Mouse (Mus musculus): ENCODE data around the gene Ksr2.

DNA sequence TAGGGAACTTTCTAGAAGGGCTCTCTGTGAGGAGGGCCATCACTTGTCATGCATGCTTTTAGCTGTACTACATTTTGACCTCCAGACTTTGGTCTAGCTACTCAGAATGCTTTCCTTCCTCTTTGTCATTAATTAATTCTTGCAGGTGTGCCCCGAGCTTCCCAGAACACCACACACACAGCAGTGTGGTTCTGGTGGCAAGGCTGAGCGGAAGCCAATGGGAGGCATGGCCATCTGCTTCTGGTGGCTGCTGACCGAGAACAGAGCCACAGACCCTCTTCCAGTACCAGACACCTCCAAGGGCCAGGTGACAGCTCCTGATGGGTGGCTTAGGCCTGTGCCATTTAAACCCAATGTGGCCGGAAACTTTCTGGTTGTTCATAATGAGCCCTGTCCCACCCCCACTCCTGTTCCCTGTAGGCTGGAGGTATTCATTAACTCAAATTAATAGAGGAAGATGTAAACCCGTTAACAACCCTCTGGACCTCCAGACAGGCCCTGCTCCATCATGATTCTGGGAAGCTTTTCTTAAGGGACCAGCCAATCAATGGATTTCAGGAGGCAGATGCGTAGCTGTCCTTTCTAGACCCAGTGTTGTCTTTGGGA lies 155.5 kb downstream of the Ksr2 start:
- TF ChIP-seq POLR2A (IDR thresholded peaks at IDR 0.05; ENCODE audit: extremely low read depth, insufficient read depth, low read length): no peak
- TF ChIP-seq CTCF (IDR thresholded peaks at IDR 0.05; ENCODE audit: low read depth, low read length): no peak

Data from liver, adult 2 months (tissue).